Mouse (Mus musculus) olfactory bulb, adult 2 months (tissue): ENCODE data around the gene Gm21663.
"Not testable (repeated sequence)": the region's sequence is repeated elsewhere in the genome, so short reads cannot be mapped to it uniquely, and the experiment has no call there.

Experiments
- CTCF ChIP-seq: fragments of 200-500 bp; IDR thresholded peaks from 2 replicates; pipeline ENCODE4 v1.5.1; 2012; ENCODE audit warnings: low read depth, mild to moderate bottlenecking, low read length, moderate library complexity; ENCODE audit not compliant: insufficient read depth
- POLR2A ChIP-seq: fragments of 200-500 bp; IDR thresholded peaks from 2 replicates; pipeline ENCODE4 v1.6.1; 2012; ENCODE audit warnings: mild to moderate bottlenecking, low read depth, low read length, moderate library complexity; ENCODE audit not compliant: insufficient read depth

DNA sequence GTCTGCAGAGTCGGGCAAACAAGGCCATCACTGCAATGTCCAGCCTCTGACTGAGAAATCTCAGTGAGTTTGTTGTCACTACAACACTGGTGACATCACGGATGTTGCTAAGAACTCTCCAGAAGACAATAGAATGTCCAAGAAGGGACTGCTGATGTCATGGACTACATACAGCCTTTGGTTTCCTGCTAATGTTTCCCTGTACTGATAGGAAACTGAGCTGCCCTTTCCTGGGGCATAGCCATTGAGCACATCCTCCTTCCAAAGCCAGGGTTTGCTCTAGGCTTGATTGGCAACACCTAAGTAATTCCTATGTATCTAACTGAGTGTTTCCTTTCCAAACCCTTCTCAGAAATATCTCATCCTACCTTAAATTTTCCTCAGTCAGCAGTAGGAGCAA, 12.1 kb upstream of the Gm21663 start, which contains the start of gene Gm21671:
- TF ChIP-seq CTCF, POLR2A: not testable (repeated sequence)
